Mouse (Mus musculus): ENCODE data around the gene Wdr82.

DNA sequence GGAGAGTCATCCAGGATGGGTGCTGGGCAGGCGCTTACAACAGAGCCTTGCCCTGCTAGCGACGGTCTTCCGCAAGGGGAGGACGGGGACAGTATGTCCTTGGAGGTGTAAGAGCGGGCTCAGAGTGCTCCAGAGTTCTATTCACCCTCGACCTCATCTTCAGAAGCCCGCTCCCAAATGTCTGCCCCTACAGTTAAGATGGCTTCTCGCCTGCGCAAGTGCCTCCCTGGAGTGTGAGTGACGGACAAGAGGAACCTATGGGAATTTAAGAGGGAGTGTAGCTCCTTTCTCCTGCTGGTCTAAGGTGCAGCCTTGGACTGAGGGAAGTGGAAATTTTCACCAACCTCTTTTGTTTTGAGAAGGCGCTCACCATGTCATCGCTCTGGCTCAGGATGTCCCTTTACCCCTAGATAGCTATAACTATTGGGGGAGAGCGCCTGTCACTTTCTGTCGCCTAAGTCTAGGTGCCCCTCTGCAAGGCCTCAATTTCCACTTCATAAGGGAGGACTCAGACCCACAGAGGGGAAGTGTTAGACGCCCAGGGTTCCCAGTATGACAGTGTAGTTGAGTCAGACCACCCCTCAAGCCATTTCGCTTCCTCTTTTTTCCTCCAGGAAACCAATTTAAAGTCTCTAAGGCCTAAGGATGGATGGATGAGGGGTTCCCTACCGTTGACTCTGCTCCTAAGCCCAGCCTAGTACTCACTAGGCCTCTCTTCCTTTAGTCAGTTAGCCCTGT, 29.0 kb downstream of the Wdr82 start, which contains the start of gene Ppm1m:
- TF ChIP-seq CTCF (IDR thresholded peaks at IDR 0.05; ENCODE audit: control insufficient read depth, insufficient read depth, insufficient read length) (no peak), USF1 (IDR thresholded peaks at IDR 0.05; ENCODE audit: low read depth) (no peak), MYOD1 (IDR thresholded peaks at IDR 0.05; ENCODE audit: control insufficient read depth, insufficient read length, low read depth) (no peak), MAX (IDR thresholded peaks at IDR 0.05) (no peak), CEBPB (IDR thresholded peaks at IDR 0.05; ENCODE audit: low read depth) (no peak), MYOG (IDR thresholded peaks at IDR 0.05; ENCODE audit: control insufficient read depth, extremely low read depth, insufficient read length) (no peak)
